Mouse (Mus musculus) CD4-positive helper T cell, adult 2 months (primary cell): Measurements from ENCODE around the gene Stkld1.

Experiments
- DNase-seq: peaks from one replicate; pipeline ENCODE4 v3.0.0-alpha.2; 2012; ENCODE audit warnings: low read depth, missing footprints, low spot score

Stkld1 gene

GRCm38 (mm10) chr2:26915927-26916728 lies 17.7 kb upstream of the Stkld1 start, which contains the start of the genes Surf2 and Surf1:
Gene Surf2 (plus strand): TSS chr2:26916367.
Gene Surf1 (minus strand): TSS chr2:26916530.
- peak; percentile 90 for DNase-seq

GRCm38 (mm10) chr2:26916738-26917137 lies 17.1 kb upstream of the Stkld1 start:
- DNase-seq, result no peak

- no peak for DNase-seq
These were observed 14.2 kb upstream of the Stkld1 start for GRCm38 (mm10) chr2:26919684-26920083.

GRCm38 (mm10) chr2:26920190-26920855 lies 13.5 kb upstream of the Stkld1 start:
- DNase-seq, result no peak

GRCm38 (mm10) chr2:26921784-26922183 lies 12.1 kb upstream of the Stkld1 start:
- no peak for DNase-seq

- no peak for DNase-seq
These were observed 5.9 kb upstream of the Stkld1 start for GRCm38 (mm10) chr2:26927745-26928476.

GRCm38 (mm10) chr2:26930390-26930789 lies 3.5 kb upstream of the Stkld1 start:
- peak; percentile 78 for DNase-seq

- DNase-seq, result peak; percentile 48
These were observed 1.2 kb upstream of the Stkld1 start for GRCm38 (mm10) chr2:26932473-26933303.

- peak; percentile 62 for DNase-seq
These were observed 1.4 kb downstream of the Stkld1 start for GRCm38 (mm10) chr2:26935286-26935685.

- DNase-seq, result peak; percentile 57
These were observed 2.6 kb downstream of the Stkld1 start for GRCm38 (mm10) chr2:26936425-26936824.

- DNase-seq, result no peak
These were observed 7.7 kb downstream of the Stkld1 start for GRCm38 (mm10) chr2:26941539-26941938.

- DNase-seq, result no peak
These were observed 9.4 kb downstream of the Stkld1 start for GRCm38 (mm10) chr2:26943253-26943652.

- DNase-seq, result no peak
These were observed 16.6 kb downstream of the Stkld1 start for GRCm38 (mm10) chr2:26950411-26950810.

- DNase-seq, result no peak
These were observed 17.6 kb downstream of the Stkld1 start for GRCm38 (mm10) chr2:26951346-26951905.

GRCm38 (mm10) chr2:26952193-26952592 lies 18.3 kb downstream of the Stkld1 start:
- DNase-seq, result no peak

GRCm38 (mm10) chr2:26952866-26953265 lies 19.0 kb downstream of the Stkld1 start:
- no peak for DNase-seq

- no peak for DNase-seq
These were observed 21.0 kb downstream of the Stkld1 start for GRCm38 (mm10) chr2:26954735-26955395.

GRCm38 (mm10) chr2:26956811-26957487 lies 23.1 kb downstream of the Stkld1 start:
- no peak for DNase-seq

- DNase-seq, result no peak
These were observed 23.6 kb downstream of the Stkld1 start for GRCm38 (mm10) chr2:26957488-26957859.

GRCm38 (mm10) chr2:26960756-26961155 lies 26.9 kb downstream of the Stkld1 start:
- DNase-seq, result no peak
